Mouse (Mus musculus) cerebellum, adult 9-10 months (tissue): ENCODE results near the gene Qrich2.
A peak's percentile ranks its signal among the peaks of the same experiment; 100 is the strongest.
"Not testable (repeated sequence)": the region's sequence is repeated elsewhere in the genome, so short reads cannot be mapped to it uniquely, and the experiment has no call there.

Experiments used
- DNase-seq: peaks from one replicate; pipeline ENCODE4 v3.0.0; 2022

The Qrich2 gene

GRCm38 (mm10) chr11:116466141-116466540 is at the start of gene Qrich2:
Gene Qrich2, minus strand, starts transcription at chr11:116466241.
- no peak for DNase-seq

DNA sequence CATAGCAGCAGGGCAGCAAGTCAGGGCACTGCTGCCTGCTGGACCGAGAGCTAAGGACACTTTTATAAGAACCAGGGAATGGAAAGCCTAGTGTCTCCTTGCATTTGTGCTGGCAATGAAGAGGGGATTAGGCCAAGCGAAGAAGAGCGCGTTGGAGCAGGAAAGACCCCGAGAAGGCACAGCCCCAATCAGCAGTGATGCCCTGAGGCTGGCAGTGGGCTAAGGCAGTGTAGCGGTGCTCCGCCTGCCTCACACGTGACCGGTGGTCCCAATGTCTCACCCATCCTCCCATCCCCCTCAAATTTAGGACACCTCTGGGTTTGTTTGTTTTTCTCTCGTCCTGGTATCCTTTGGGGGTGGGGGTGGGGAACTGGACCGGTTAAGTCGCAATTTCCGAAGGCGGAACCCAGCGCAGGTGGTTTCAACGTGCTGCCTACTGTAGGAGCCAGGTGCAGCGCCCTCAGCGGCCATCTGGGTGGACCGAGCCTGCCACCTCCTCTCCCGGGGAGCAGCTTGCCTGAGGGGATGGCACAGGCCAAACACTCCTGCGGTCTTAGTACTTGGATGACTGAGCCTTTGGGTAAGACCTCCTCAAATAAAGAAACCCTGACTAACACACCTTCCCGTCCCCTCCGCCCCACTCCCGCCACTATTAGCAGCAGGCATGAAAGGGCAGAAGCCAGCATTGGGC is 49.4 kb upstream of the Qrich2 start:
- DNase-seq, result peak; percentile 75

GRCm38 (mm10) chr11:116513531-116514038 is 47.5 kb upstream of the Qrich2 start:
- no peak for DNase-seq

DNA sequence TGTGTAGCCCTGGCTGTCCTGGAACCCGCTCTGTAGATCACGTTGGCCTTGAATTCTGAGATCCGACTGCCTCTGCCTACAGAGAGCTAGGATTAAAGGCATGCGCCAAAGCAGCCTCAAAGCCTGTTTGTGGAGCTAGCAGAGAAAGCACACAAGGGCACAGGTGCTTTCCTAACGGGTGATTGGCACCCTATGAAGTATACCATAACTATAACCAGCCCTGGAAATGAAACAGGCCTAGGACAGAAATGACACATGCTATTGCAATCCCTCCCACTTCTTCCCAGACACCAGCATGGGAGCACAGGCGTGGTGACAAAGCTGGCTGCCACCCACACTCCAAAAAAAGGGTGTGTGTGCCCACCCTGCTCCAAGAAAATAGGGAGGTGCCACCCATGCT is 46.9 kb upstream of the Qrich2 start:
- no peak for DNase-seq

DNA sequence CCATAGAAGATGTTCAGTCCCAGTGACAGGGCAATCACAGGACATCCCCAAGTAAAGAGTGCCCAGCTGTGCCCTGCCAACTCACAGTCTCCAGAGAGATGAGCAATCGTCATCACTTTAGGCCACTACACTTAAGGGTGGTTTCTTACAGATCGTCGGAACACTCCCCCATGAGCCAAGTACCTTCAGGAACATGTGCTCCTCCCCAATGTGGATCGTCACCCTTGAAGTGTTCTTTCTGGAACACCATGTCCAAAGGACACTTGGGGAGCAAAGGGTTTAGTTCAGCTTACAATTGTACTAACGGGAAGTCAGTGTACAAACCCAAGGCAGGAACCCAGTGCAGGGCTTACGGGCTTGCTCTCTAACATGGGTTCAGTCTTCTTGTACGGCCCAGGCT is 46.1 kb upstream of the Qrich2 start:
- DNase-seq, result no peak

GRCm38 (mm10) chr11:116511301-116511868 is 45.3 kb upstream of the Qrich2 start:
- DNase-seq, result no peak

DNA sequence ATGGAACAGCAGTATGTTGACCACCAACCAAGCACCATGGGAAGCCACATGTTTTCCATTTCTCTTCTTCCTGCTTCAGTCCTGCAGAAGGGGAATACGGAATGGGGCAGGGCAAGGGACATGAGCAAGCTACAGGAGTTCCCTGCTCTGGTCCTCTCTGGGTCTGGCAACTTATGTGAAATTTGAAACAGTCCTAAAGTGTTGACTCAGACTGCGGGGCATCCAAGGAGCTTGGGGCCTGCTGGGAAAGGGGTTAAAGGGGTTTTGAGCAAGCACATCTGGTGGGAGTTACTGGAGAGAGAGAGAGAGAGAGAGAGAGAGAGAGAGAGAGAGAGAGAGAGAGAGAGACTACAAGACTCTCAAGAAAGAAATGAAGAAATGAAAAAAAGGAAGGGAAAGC is 42.6 kb upstream of the Qrich2 start:
- DNase-seq, result no peak

DNA sequence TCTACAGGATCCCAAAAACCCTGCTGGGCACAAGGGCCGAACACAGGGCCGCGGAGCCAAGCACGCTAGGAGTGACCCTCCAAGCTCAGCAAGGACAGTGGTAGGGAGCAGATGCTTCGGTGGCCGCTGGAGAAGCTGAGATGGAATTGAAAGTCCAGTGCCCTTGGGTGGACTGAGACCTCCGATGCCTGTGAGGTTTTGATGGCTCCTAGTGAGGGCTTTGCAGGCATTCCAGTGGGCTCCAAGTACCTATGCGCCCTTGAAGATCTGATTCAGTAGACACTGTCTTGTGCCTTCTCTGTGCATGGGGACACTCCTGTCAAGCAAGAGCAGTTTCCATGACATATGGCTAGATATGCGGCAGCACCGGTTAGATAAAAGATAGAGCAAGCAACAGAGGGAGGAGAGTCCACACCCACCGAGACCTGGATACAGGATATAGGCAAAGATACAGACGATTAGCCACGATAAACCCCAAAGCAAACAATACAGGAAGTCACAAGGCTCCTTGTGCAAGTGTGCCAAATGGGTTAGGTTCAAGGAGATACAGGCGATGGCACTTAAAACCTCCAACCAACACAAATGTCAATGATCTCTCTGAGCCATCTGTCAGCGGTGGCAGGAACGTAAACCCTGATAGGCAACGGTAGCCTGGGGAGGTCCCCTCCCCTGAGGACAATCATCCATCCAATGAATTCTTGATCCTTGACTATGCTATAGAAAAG is 40.3 kb upstream of the Qrich2 start:
- DNase-seq, result no peak

GRCm38 (mm10) chr11:116505573-116505972 is 39.5 kb upstream of the Qrich2 start:
- DNase-seq, result no peak

GRCm38 (mm10) chr11:116504516-116504915 is 38.5 kb upstream of the Qrich2 start:
- no peak for DNase-seq

- DNase-seq, result peak; percentile 78
Measured at GRCm38 (mm10) chr11:116501005-116501746, 35.1 kb upstream of the Qrich2 start.

DNA sequence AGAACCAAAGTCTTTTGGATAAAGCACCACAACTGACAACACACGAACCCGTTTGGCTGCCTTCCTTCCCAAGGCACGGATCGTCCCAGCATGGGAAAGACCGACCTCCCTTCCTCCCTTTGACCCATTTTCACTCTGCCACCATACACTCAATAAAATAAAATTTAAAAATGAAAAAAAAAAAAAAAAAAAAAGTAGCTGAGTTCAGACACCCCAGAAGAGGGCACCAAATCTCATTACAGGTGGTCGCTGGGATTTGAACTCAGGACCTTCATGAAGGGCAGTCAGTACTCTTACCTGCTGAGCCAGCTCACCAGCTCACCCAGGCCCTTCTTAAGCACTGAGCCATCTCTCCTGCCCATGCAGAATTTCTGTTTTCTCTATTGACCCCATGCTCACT is 33.0 kb upstream of the Qrich2 start:
- no peak for DNase-seq

- DNase-seq, result no peak
Measured at GRCm38 (mm10) chr11:116498596-116498995, 32.6 kb upstream of the Qrich2 start.

DNA sequence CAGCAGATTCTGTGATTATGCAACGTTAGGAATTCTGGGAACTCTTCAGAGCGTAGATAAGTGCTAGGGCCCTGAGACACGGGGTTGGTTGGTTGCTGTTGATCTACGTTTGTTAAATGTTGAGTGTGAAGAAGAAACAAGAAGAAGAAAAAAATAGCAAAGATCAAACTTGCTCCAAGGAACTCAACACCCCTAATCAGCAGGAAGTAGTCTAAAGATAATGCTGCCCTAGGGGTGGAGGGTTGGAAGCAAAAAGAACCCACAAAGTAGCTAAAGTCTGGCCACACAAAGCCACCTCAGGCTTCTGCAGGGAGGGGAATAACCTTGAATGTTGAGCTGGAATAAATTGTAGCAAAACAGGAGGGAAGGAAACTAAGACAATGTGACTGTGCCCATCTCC is 31.3 kb upstream of the Qrich2 start:
- no peak for DNase-seq

DNA sequence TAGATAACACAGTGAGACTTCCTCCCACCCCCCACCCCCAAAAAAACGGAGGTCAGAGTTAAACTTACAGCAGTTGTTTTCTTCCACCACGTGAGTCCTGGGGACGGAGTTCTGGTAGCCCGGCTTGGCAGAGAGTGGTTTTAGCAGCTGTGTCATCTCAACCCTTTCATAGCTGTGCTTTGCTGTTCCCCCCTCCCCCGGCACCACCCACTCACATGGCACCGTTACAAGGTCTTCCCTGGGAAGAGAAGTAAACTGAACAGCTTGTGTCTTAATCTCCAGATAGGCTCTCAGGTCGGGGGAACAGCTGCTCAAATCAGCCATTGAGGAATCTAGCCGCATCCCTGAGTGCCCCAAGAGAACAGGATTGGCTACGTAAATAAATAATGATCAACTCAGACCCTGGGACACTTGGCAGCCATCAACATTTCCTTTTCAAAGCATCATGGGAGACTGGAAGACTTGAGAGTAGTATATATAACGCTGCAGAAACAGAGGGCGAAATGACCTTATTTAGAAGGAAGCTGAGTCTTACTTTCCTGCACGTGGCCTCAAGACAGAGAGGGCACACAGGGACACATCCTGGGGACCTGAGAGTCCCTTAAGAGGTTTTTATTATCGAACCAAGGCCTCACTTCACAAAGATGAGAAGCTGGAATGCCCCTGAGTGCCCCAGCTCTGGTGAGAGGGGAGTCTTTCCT is 28.6 kb upstream of the Qrich2 start:
- no peak for DNase-seq

DNA sequence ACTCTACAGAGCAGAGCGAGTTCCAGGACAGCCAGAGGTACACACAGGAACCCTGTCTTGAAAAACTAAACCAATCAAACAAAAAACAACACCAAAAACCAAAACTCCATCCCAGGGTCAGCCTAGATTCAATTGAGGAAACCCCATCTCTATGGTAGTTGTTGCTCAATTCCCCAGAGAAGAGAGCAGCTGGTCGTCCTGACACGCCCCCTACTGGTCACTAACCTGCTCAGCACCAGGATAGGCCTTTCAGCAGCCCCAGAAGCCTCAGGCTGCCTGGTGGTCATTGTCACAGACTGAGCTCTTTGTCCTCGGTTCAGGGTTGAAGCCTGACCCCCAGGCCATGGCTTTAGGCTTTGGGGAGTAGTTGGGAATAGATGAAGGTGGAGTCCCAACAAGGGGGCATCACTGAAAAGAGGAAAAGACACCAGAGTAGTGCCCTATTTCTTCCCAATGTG is 27.8 kb upstream of the Qrich2 start, which contains the start of gene Prpsap1:
Gene Prpsap1 (minus strand): TSS at position 408 of the 458 bp plus-strand sequence.
- DNase-seq, result no peak

GRCm38 (mm10) chr11:116493191-116493590 is 27.1 kb upstream of the Qrich2 start:
- no peak for DNase-seq

- DNase-seq, result not testable (repeated sequence)
Measured at GRCm38 (mm10) chr11:116492507-116492906, 26.5 kb upstream of the Qrich2 start.

GRCm38 (mm10) chr11:116491338-116491737 is 25.3 kb upstream of the Qrich2 start:
- no peak for DNase-seq

- DNase-seq, result peak; percentile 87
Measured at GRCm38 (mm10) chr11:116490232-116491107, 24.4 kb upstream of the Qrich2 start.

- no peak for DNase-seq
Measured at GRCm38 (mm10) chr11:116489771-116490231, 23.8 kb upstream of the Qrich2 start.
